Mouse (Mus musculus) embryonic facial prominence, embryonic 11.5 days (tissue): ENCODE measurements at regions not wholly inside any gene's neighbourhood (a gene's known extent, or its start where the extent isn't known, plus 50 kb on each side); places are given as distances from the start of the nearest gene placed in this dataset.

Source experiments
- ATAC-seq: fragments of 200-750 bp; cut with Nextera tagmentation; replicated peaks from 2 replicates; pipeline ENCODE4 v1.8.0; 2017; ENCODE audit warnings: low read depth; ENCODE audit not compliant: insufficient number of reproducible peaks, low FRiP score, low TSS enrichment
- DNase-seq: peaks from one replicate; pipeline ENCODE4 v3.0.0-alpha.2; 2015; ENCODE audit warnings: low spot score
- H3K27ac ChIP-seq: fragments of 300-500 bp; sonication (generic); replicated peaks from 2 replicates; pipeline ENCODE4 v1.5.1; 2014; ENCODE audit warnings: mild to moderate bottlenecking, low read depth, low read length, control low read depth
- H3K27me3 ChIP-seq: fragments of 300-500 bp; sonication (generic); 2 replicates; pipeline ENCODE4 v1.6.1; 2014; ENCODE audit warnings: mild to moderate bottlenecking, low read length, moderate library complexity, mixed read lengths; ENCODE audit not compliant: control insufficient read depth, insufficient read depth
- H3K36me3 ChIP-seq: fragments of 300-500 bp; sonication (generic); replicated peaks from 2 replicates; pipeline ENCODE4 v1.6.1; 2014; ENCODE audit warnings: low read depth, mild to moderate bottlenecking, low read length, moderate library complexity, mixed read lengths; ENCODE audit not compliant: control insufficient read depth, insufficient read depth
- H3K4me1 ChIP-seq: fragments of 300-500 bp; sonication (generic); 2 replicates; pipeline ENCODE4 v1.6.1; 2014; ENCODE audit warnings: low read length, mixed read lengths; ENCODE audit not compliant: control insufficient read depth, insufficient read depth
- H3K4me2 ChIP-seq: fragments of 300-500 bp; sonication (generic); 2 replicates; pipeline ENCODE4 v1.6.1; 2014; ENCODE audit warnings: low read depth, mild to moderate bottlenecking, control low read depth, low read length, moderate library complexity
- H3K4me3 ChIP-seq: fragments of 300-500 bp; sonication (generic); 2 replicates; pipeline ENCODE4 v1.5.1; 2014; ENCODE audit warnings: low read depth, low read length, control low read depth
- H3K9ac ChIP-seq: fragments of 300-500 bp; sonication (generic); replicated peaks from 2 replicates; pipeline ENCODE4 v1.6.1; 2014; ENCODE audit warnings: mild to moderate bottlenecking, control low read depth, low read length
- H3K9me3 ChIP-seq: fragments of 300-500 bp; sonication (generic); replicated peaks from 2 replicates; pipeline ENCODE4 v1.6.1; 2016; ENCODE audit warnings: mild to moderate bottlenecking, low read length, inconsistent platforms, mixed read lengths; ENCODE audit not compliant: control insufficient read depth
- WGBS: fragments of 180-500 bp; shearing (Covaris S2); extraction: QIAGEN DNeasy Blood & Tissue Kit; methylation state at CpG from one replicate; pipeline ENCODE4 v1.1.7; 2014; 5-methylcytosine and 5-hydroxymethylcytosine counted together

DNA sequence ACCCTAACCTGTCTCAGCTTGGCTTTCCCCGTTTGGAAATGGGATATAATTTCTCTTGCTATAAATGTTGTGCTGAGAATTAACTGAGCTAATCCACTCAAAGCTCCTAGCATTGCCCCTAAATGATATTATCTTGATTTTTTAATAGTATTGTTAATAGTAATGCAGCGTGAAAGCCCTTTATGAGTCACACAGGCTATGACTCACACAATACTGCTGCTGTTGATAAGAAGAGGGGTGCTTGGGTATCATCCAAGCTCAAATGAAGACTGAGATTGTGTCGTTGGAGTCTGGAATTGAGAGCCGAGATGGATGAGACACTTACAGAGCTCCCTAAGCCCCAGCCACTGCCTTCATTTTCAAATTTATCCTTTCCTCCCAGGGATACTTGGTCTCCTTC, 235.2 kb upstream of the Tbc1d5 start:
- H3K9me3 ChIP-seq: no peaks in the 10 kb centered on the region
- no peaks in the 10 kb centered on the region for H3K36me3 ChIP-seq
- no peak overlapping the region for H3K27ac ChIP-seq
- H3K9ac ChIP-seq: no peak overlapping the region
- H3K4me3 ChIP-seq: no peak overlapping the region
- ATAC-seq (no peak), DNase-seq (no peak)
- no peak overlapping the region for H3K4me2 ChIP-seq
- WGBS: 86% methylated on average over 4 of the region's 4 CpGs
- H3K27me3 ChIP-seq: no peaks in the 10 kb centered on the region
- H3K4me1 ChIP-seq: no peaks in the 10 kb centered on the region

DNA sequence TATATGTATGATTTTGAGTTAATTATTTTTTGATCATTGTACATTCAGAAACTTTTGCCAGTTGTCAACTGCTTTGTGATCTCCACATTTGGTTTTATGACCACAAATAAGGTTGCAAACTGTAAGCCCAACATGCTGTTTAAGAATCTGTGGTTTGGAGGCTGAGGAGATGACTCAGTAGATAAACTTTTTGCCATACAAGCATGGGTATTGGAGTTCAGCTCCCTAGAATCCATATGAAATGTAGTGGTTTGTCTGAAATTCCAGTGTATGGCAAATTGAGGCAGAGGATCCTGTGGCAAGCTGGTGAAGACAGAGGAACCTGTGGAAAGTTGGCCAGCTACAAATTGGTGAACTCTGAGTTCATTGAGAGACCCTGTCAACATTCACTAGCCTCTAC, 234.6 kb upstream of the Tbc1d5 start:
- no peaks in the 10 kb centered on the region for H3K27me3 ChIP-seq
- no peaks in the 10 kb centered on the region for H3K4me1 ChIP-seq
- H3K4me3 ChIP-seq: no peak overlapping the region
- H3K9me3 ChIP-seq: no peaks in the 10 kb centered on the region
- DNase-seq (no peak), ATAC-seq (no peak)
- H3K27ac ChIP-seq: no peak overlapping the region
- no peak overlapping the region for H3K4me2 ChIP-seq
- no peak overlapping the region for H3K9ac ChIP-seq
- no peaks in the 10 kb centered on the region for H3K36me3 ChIP-seq

DNA sequence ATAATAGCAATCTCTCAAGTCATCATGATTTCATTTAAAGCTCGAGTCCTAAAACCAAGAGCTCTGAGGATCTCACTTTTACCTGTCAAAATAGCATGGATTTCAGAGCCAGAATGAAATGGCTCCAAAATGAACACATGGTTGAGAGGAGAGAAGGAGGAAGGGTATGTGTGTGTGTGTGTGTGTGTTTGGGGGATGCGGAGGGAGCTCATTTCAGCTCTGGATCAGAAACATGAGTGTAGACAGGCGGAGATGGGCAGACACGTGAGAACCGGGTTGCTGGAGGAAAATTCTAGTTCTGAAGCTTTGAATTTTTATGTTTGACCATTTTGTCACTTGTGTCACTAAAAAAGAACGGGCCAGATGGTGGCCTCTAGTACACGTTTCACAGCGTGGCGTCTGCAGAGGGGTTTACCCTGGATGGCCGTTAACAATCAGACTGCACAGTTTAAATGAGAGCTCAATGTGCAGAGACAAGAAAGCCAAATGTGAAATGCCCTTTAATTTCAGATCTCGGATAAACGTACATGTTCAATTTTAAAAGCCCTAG, 232.5 kb upstream of the Tbc1d5 start:
- no peaks in the 10 kb centered on the region for H3K9me3 ChIP-seq
- no peaks in the 10 kb centered on the region for H3K27me3 ChIP-seq
- WGBS: 88% methylated on average over 12 of the region's 12 CpGs
- no peak for ATAC-seq
- H3K27ac ChIP-seq: no peak overlapping the region
- no peak overlapping the region for H3K4me3 ChIP-seq
- no peaks in the 10 kb centered on the region for H3K36me3 ChIP-seq
- H3K9ac ChIP-seq: no peak overlapping the region
- DNase-seq: no peak
- no peak overlapping the region for H3K4me2 ChIP-seq
- H3K4me1 ChIP-seq: no peaks in the 10 kb centered on the region

DNA sequence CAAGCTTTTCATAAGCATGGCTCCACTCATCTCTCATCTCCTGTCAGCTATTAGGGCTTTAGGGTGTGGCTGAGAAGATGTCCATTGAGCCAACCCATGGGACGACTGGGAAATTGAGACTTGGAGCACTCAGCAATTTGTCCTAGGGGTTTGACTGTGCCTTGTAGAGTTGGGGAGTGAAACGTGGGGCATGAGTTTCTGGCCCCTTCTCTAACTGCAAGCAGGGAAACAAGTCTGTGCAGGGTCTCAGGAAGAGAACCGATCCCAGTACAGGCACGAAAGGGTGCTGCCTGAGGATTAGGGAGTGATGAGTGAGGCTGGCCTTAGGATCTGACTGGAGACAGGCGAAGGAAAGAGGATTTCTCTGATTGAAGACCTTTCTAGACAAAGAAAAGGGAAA, 229.7 kb upstream of the Tbc1d5 start:
- ATAC-seq: no peak
- Histone ChIP-seq H3K4me1 (no peaks in the 10 kb centered on the region), H3K4me2 (no peak overlapping the region), H3K36me3 (no peaks in the 10 kb centered on the region), H3K27ac (no peak overlapping the region), H3K9me3 (no peaks in the 10 kb centered on the region), H3K27me3 (no peaks in the 10 kb centered on the region), H3K4me3 (no peak overlapping the region), H3K9ac (no peak overlapping the region)
- no peak for DNase-seq
- whole genome bisulfite sequencing: 49% methylated on average over 5 of the region's 5 CpGs

DNA sequence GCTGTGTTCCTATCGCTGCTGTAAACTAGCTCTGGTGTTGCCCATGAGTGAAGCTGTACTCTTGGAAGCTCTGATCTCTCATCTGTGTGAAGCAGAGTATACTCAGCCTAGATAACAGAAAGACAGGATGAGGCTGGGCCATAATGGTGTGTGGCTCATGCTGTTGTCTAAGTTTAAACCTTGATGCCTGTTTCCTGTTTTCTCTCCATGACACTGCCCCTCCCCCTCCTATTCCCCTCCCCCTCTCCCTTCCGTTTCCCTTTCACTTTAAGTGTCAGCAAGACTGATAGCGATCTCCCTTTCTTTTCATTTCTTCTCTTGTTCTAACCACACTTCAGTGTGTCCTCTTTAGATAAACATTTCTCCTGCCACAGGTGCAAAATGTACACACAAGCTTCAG, 229.2 kb upstream of the Tbc1d5 start:
- no peak for DNase-seq

DNA sequence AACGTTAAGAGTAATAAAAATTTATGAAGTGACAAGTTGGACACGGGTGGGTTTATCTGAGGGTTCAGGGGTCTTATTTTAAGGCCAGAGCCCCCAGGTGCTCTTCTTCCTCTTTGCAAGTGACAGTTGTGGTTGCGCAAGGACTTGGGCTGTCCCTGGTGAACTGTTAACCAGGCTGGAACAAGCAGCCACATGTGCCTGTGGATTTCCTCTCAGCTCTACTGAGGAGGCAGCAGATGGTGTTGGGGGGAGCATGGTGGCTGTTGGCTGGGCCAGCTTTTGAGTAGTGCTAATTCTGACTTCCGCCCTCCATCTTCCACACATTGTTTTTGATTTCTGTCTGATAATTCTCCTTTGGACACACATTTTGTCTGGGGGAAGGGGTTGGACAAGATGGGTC, 227.9 kb upstream of the Tbc1d5 start:
- Histone ChIP-seq H3K4me3 (no peak overlapping the region), H3K27me3 (no peaks in the 10 kb centered on the region), H3K9ac (no peak overlapping the region), H3K36me3 (no peaks in the 10 kb centered on the region), H3K4me1 (no peaks in the 10 kb centered on the region), H3K4me2 (no peak overlapping the region), H3K9me3 (no peaks in the 10 kb centered on the region), H3K27ac (no peak overlapping the region)
- DNase-seq (no peak), ATAC-seq (no peak)
- 81% methylated on average over 4 of the region's 4 CpGs for WGBS

More for the DNA sequence above, 229.2 kb upstream of the Tbc1d5 start:
- Histone ChIP-seq H3K27ac (no peak overlapping the region), H3K9ac (no peak overlapping the region), H3K4me1 (no peaks in the 10 kb centered on the region), H3K4me3 (no peak overlapping the region), H3K27me3 (no peaks in the 10 kb centered on the region), H3K36me3 (no peaks in the 10 kb centered on the region), H3K4me2 (no peak overlapping the region), H3K9me3 (no peaks in the 10 kb centered on the region)
- ATAC-seq: no peak
- 57% methylated on average over 3 of the region's 3 CpGs for WGBS

DNA sequence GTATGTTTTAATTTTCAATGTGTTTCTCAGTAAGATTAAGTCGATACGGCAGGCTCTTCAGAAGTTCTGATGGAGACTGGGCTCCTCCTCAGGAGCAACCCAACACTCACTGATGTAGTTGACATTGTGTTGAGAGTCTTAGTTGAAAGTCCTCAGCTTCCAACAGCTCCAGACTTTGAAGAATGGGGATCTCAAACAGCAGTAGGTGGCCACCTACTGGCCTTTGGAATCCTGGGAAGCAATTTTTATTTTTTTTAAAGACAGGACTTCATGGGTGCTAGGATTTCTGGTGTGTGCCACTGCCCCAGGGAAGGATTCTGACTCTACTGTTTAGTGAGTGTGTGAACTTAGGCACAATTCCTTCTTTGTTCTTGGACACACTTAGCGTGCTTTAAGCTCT, 225.9 kb upstream of the Tbc1d5 start:
- H3K9ac ChIP-seq: no peak overlapping the region
- 76% methylated on average over 3 of the region's 3 CpGs for WGBS
- no peak for DNase-seq
- ATAC-seq: no peak
- no peak overlapping the region for H3K4me2 ChIP-seq
- H3K4me3 ChIP-seq: no peak overlapping the region
- H3K36me3 ChIP-seq: no peaks in the 10 kb centered on the region
- H3K4me1 ChIP-seq: no peaks in the 10 kb centered on the region
- H3K9me3 ChIP-seq: no peaks in the 10 kb centered on the region
- no peak overlapping the region for H3K27ac ChIP-seq
- H3K27me3 ChIP-seq: no peaks in the 10 kb centered on the region

DNA sequence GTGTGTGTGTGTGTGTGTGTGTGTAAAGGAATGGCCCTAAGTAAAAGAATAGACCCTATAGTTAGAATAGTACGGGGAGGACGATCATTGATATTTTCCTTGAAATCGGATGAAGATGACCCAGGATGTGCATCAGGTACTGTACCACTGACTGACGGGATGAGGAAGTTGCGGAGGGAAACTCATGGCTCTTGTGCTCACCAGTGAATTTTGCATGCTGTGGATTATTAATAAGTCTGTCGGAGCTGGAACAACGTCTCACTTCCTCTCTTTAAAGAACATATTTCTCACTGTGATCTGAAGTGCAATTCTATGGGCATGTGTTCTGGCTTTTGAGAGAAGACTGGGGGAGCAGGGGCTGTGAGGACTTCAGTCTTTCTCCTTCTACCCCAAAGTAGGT, 218.8 kb upstream of the Tbc1d5 start:
- no peak overlapping the region for H3K4me2 ChIP-seq
- no peaks in the 10 kb centered on the region for H3K9me3 ChIP-seq
- ATAC-seq: no peak

More for the DNA sequence above, 218.8 kb upstream of the Tbc1d5 start:
- no peak for DNase-seq
- Histone ChIP-seq H3K27me3 (no peaks in the 10 kb centered on the region), H3K9ac (no peak overlapping the region), H3K27ac (no peak overlapping the region), H3K4me3 (no peak overlapping the region), H3K36me3 (no peaks in the 10 kb centered on the region), H3K4me1 (no peaks in the 10 kb centered on the region)
- WGBS: 92% methylated on average over 7 of the region's 7 CpGs
